Mouse (Mus musculus) urinary bladder, postnatal 4 days (tissue): Measurements from ENCODE around the gene H2-M10.6.
"Not testable (repeated sequence)": the region's sequence is repeated elsewhere in the genome, so short reads cannot be mapped to it uniquely, and the experiment has no call there.

Experiments
- DNase-seq, 2 experiments: peaks; one replicate each; pipeline ENCODE4 v3.0.0; 2021 to 2022; ENCODE audit warnings: low spot score in 2 of 2

The H2-M10.6 gene

GRCm38 (mm10) chr17:36811871-36812270 lies at the start of gene H2-M10.6:
Gene H2-M10.6, plus strand, starts transcription at chr17:36812171.
- DNase-seq = no peak

GRCm38 (mm10) chr17:36763816-36764215 lies 48.2 kb upstream of the H2-M10.6 start:
- no peak for DNase-seq

GRCm38 (mm10) chr17:36764244-36764643 lies 47.7 kb upstream of the H2-M10.6 start:
- not testable (repeated sequence) for DNase-seq

DNA sequence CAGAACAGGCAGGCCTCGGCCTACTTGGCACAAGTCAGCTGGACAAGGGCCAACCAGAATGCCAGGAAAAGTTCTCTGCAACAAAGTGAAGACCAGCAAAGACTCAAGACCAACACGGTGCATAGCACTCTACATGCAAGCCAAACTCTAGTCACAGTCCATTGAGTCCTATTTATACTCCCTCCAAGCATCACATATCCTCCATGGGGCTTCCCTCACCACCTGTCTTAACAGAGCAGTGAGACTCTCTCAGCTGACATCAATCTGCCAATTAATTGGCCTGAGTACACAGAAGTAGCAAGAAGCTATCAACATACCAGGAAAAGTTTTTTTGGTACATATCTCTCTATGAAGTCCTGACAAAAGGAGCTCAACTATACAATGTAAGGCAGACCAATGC lies 46.6 kb upstream of the H2-M10.6 start:
- not testable (repeated sequence) for DNase-seq

DNA sequence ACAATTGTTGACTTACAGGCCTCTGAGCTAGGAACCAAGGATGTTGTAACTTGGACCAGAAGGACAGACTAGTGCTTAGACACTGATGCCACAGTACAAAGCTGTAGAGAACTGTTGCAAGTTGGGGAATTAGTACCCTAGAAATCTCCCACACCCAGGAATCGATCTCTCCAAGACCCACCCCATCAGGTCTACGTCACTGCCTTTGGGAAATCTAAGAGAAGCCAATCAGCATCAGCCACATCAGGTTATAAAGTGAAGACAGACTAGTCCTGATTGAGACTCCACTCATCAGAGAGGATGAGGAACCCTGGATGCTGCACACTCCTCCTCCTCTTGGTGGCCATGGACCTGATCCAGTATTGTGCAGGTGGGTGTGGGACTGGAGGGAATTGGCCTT lies 39.4 kb upstream of the H2-M10.6 start, which contains the start of gene H2-M10.5:
Gene H2-M10.5, plus strand, starts transcription at position 301 of the 400 bp plus-strand sequence.
- DNase-seq = not testable (repeated sequence)

DNA sequence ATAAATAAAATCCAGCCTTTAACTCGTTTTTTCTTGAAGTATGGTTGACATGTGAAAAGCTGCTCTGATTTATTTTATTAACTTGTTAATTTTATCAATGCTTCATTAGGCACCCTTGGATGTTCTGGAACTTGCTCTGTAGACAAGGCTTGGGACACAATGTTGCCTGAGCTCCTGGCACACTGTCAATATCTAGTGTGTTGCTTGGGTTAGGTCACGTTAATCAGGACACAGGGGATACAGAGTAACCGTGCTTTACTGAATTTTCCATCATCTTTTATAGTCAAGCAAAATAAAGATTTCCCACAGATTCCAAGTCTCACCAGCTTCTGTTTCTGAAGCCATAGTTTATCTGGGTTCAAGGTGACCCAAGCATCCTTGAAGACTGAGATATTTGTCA lies 30.4 kb upstream of the H2-M10.6 start:
- DNase-seq = no peak

DNA sequence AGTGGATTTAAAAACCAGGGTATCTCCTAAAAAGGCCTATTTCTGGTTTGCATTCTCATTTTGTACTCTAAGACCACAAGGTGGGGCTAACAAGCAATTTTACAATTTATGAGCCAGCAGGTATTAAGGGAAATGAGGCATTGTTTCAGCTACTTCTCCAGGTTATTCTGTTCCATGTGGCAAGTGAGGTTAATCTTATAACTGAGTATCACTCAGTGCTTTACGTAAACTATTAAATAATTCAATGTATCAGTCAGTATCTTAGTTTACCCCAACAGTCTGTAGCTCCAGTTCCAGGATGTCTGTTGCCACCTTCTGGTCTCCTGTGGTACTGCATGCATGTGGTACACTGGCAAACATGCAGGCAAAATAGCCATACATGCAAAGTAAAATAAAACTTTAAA lies 25.5 kb upstream of the H2-M10.6 start:
- not testable (repeated sequence) for DNase-seq

GRCm38 (mm10) chr17:36788351-36788750 lies 23.6 kb upstream of the H2-M10.6 start:
- no peak for DNase-seq

DNA sequence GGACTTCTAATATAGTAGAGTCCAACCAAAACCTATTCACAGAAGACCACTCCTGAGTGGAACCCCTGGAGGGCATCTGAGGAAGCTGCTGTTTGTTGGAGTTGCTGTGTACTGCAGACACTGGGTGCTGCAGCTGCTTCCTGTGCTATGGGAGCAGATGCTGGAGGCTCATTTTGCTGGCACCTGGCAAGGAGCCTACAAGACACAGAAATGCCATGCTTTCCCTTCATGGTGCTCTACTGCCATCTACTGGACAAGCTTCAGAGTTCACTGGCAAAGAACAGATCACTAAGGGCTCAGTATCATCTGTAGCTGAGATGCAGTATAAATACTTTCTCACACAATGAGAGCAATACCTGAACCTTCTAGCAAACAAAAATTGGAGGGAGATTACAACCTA lies 23.2 kb upstream of the H2-M10.6 start:
- peak in 1 of 2 experiments; percentile 29 for DNase-seq

GRCm38 (mm10) chr17:36799493-36799892 lies 12.5 kb upstream of the H2-M10.6 start:
- DNase-seq = no peak

DNA sequence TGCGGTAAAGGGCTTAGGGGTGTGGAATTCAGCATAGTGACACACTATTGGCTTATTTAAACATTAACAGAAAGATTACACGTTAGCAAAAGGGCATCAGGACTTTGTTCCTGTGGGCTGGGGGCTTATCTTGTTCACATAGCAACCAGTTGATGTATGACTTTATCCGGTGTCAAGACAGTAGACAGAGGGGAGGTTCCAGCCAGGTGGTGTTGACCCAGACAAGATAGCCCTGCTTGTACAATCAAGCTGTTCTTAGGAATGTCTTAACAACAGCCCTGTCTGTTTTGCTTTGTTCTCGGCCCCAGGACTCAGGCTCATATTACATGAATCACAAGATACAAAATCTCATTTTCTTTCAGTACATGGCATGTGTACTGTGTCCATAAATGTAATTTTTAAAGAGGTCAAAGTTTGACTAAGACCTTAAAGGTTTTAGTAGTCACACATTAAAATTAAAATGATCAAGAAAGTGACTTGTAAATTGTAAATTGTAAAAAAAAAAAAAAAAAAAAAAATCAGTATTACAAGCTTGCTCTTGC lies 12.0 kb upstream of the H2-M10.6 start:
- not testable (repeated sequence) for DNase-seq

DNA sequence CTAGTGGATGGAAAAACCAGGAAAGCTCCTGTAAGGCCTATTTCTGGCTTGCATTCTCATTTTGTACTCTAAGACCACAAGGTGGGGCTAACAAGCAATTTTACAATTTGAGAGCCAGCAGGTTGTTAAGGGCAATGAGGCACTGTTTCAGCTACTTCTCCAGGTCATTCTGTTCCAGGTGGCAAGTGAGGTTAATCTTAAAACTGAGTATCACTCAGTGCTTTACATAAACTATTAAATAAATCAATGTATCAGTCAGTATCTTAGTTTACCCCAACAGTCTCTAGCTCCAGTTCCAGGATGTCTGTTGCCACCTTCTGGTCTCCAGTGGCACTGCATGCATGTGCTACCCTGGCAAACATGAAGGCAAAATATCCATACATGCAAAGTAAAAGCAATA lies 12.0 kb downstream of the H2-M10.6 start:
- no peak for DNase-seq

DNA sequence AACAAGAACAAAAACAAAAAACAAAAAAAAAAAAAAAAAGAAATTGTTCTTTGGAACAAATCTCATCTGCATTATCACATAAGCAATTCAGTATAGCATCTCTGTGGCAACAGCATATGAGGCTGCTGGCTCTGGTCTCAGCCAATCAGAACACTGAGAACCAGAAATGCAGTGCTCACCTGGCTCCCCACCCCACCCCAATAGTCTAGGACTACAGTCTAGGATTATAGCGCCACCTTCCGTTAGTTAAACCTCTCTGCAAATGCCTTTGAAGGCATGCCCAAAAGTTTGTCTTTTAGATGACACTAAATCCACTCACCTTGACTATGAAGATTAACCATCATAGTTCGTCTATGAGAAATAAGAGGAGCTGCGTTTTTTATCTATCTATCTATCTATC lies 13.6 kb downstream of the H2-M10.6 start:
- no peak for DNase-seq

- peak; percentile 68 to 86 for DNase-seq
Measured at GRCm38 (mm10) chr17:36826002-36826401, 14.0 kb downstream of the H2-M10.6 start.

GRCm38 (mm10) chr17:36828488-36828887 lies 16.5 kb downstream of the H2-M10.6 start:
- DNase-seq = no peak

- no peak for DNase-seq
Measured at GRCm38 (mm10) chr17:36830470-36830869, 18.5 kb downstream of the H2-M10.6 start.

GRCm38 (mm10) chr17:36832694-36833093 lies 20.7 kb downstream of the H2-M10.6 start:
- DNase-seq = no peak

GRCm38 (mm10) chr17:36835591-36836426 lies 23.8 kb downstream of the H2-M10.6 start:
- DNase-seq = peak; percentile 45 to 67

DNA sequence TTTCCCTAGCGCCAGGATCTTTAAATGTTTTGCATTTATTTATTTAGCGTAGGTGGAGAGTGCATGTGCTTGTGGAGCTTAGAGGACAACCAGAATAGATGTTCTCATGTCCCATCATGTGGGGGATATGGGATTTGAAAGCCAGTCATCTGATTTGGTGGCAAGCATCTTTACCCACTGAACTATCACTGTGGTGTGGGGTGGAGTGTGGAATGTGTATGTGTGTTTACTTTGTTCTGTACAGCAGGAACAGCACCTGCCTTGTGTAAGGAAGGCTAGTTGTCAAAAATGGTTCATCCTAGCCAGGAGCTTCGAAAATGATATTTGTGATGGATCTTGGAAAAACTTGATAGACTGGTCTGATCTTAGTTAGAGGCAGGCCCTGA lies 24.4 kb downstream of the H2-M10.6 start:
- no peak for DNase-seq

GRCm38 (mm10) chr17:36836874-36837647 lies 25.1 kb downstream of the H2-M10.6 start, which contains the start of gene Trim26:
Gene Trim26, plus strand, starts transcription at chr17:36837134.
- peak; percentile 97 for DNase-seq

DNA sequence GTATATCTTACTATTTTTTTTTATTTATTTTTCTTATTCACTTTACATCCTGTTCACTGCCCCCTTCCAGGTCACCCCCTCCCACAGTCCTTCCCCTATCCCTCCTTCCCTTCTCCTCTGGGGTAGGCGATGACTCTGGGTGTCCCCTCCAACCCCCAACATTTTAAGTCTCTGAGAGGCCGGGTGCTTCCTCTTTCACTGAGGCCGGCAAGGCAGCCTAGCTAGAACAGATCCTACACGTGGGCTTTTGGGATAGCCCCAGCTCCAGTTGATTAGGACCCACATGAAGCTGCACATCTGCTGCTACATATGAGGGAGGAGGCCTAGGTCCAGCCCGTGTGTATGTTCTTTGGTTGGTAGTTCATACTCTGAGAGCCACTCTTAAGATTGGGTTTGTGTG lies 27.0 kb downstream of the H2-M10.6 start:
- no peak for DNase-seq

- no peak for DNase-seq
Measured at GRCm38 (mm10) chr17:36839931-36840330, 28.0 kb downstream of the H2-M10.6 start.
